ENCODE assay signal across 8 mouse cellular contexts in the genomic region with DNA sequence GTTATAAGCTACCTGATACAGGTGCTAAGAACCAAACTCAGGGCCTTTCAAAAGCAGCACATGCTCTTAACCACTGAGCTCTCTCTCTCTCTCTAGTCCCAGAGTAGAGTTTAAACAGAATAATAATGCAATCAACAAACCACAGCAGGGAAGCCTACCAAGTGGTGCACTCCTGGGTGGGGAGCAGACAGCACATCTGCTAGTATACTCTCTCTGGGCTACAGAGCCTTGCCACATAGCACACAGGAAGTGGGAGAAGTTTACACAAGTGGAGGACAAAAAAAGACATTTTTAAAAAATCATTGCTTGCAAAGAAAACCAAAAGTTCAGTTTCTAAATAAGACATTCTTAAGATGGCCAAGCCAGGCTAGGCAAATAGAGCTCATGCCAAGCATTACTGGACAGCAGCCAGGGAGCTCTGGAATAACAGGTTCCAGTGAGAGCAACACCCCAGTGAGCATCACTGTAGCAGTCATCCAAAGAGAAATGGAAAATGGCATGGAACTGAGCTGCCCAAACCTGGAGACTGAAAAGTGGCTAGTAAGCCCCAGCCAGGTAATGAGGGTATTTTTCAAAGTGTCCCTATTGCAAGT.
A peak's percentile ranks its signal among the peaks of the same experiment; 100 is the strongest.
DNase-seq lines count a peak whose midpoint lies in the region; ATAC-seq lines count a peak whose summit lies in the region.

No protein-coding gene starts in this region.

- H3K27me3 ChIP-seq in heart, embryonic 10.5 days (ENCODE audit: insufficient read depth, poor library complexity, severe bottlenecking): no peaks in the 10 kb centered on the region
- no peaks in the 10 kb centered on the region for H3K27me3 ChIP-seq in midbrain, embryonic 15.5 days (replicated peaks)

- intact Hi-C loops in heart, postnatal 10 days (cut with DNase I): loop anchor here (5.0 kb wide), 1 partner anchor 363 kb away; no protein-coding TSS in a partner anchor
- intact Hi-C loops in left cerebral cortex, postnatal 10 days (cut with DNase I): loop anchor here (10.0 kb wide), 2 partner anchors 235 to 365 kb away; partner anchors contain the start of gene Dhrs3

- H3K36me3 ChIP-seq in heart, embryonic 10.5 days: peaks cover 83% of the 10 kb centered on the region
- H3K36me3 ChIP-seq in midbrain, embryonic 15.5 days (replicated peaks): peaks cover 70% of the 10 kb centered on the region

- peak; percentile 68 to 76 for DNase-seq in heart, adult 18-20 months
- DNase-seq in heart, embryonic 10.5 days (ENCODE audit: low spot score): no peak
- peak; percentile 62 to 85 for DNase-seq in cerebellum, postnatal 25 days
- DNase-seq in heart, postnatal 10 days: peak; percentile 41 to 55
- DNase-seq in left cerebral cortex, postnatal 10 days (ENCODE audit: extremely low spot score in 1 of 2, low spot score in 2 of 2): peak; percentile 34 to 79
- DNase-seq in right cerebral cortex, postnatal 14 days: peak; percentile 50
- no peak for DNase-seq in Muller cell, postnatal 12 days (ENCODE audit: inconsistent ontology term)

- no peak for ATAC-seq in midbrain, embryonic 15.5 days (replicated peaks)

- H3K4me2 ChIP-seq in midbrain, embryonic 15.5 days: no peak overlapping the region

- no peaks in the 10 kb centered on the region for H3K4me1 ChIP-seq in heart, embryonic 10.5 days
- no peaks in the 10 kb centered on the region for H3K4me1 ChIP-seq in midbrain, embryonic 15.5 days

- no peak overlapping the region for H3K9ac ChIP-seq in midbrain, embryonic 15.5 days

- H3K27ac ChIP-seq in heart, embryonic 10.5 days: no peak overlapping the region
- H3K27ac ChIP-seq in midbrain, embryonic 15.5 days: no peak overlapping the region

- no peak overlapping the region for H3K4me3 ChIP-seq in heart, embryonic 10.5 days
- no peak overlapping the region for H3K4me3 ChIP-seq in midbrain, embryonic 15.5 days

- no peaks in the 10 kb centered on the region for H3K9me3 ChIP-seq in heart, embryonic 10.5 days
- H3K9me3 ChIP-seq in midbrain, embryonic 15.5 days: no peaks in the 10 kb centered on the region

Comparison
In these comparisons a context has a peak if more than half of its experiments do, and no peak if none do; other contexts are left out.
1. DNase-seq: peak in heart, adult 18-20 months (2 of 2), cerebellum, postnatal 25 days (2 of 2), heart, postnatal 10 days (2 of 2), left cerebral cortex, postnatal 10 days (2 of 2) and right cerebral cortex, postnatal 14 days (single experiment); none in heart, embryonic 10.5 days (single experiment) and Muller cell, postnatal 12 days (single experiment).